Mouse (Mus musculus) skeletal muscle tissue, adult 2 months (tissue): ENCODE measurements at regions not wholly inside any gene's neighbourhood (a gene's known extent, or its start where the extent isn't known, plus 50 kb on each side); places are given as distances from the start of the nearest gene placed in this dataset.
"Not testable (repeated sequence)": the region's sequence is repeated elsewhere in the genome, so short reads cannot be mapped to it uniquely, and the experiment has no call there.

ENCODE experiments used
- DNase-seq: peaks from one replicate; pipeline ENCODE4 v3.0.0-alpha.2; 2012; ENCODE audit warnings: low read depth, low spot score

- no peak for DNase-seq
These were observed 163.6 kb downstream of the Mterf1b start for GRCm38 (mm10) chr5:4355609-4356224.

GRCm38 (mm10) chr5:4356555-4357273 lies 164.5 kb downstream of the Mterf1b start:
- not testable (repeated sequence) for DNase-seq

GRCm38 (mm10) chr5:4361547-4361946 lies 169.4 kb downstream of the Mterf1b start:
- not testable (repeated sequence) for DNase-seq

GRCm38 (mm10) chr5:4384719-4385118 lies 192.6 kb downstream of the Mterf1b start:
- not testable (repeated sequence) for DNase-seq

- DNase-seq: no peak
These were observed 198.9 kb downstream of the Mterf1b start for GRCm38 (mm10) chr5:4391083-4391482.

- DNase-seq: not testable (repeated sequence)
These were observed 202.3 kb downstream of the Mterf1b start for GRCm38 (mm10) chr5:4394353-4395052.

GRCm38 (mm10) chr5:4398087-4398486 lies 205.9 kb downstream of the Mterf1b start:
- DNase-seq: no peak

- no peak for DNase-seq
These were observed 225.6 kb downstream of the Mterf1b start for GRCm38 (mm10) chr5:4417761-4418160.
